Mouse (Mus musculus): ENCODE measurements around the gene Gbf1. TPM values are rescaled to one million over a fixed set of nuclear protein-coding genes. Genes with fewer than 3 reads are reported as not detected.
"Not testable (repeated sequence)": the region's sequence is repeated elsewhere in the genome, so short reads cannot be mapped to it uniquely, and the experiment has no call there.

Gene Gbf1
- polyA plus RNA-seq, 1 experiment from 2014 or later: 80.5 TPM

GRCm38 (mm10) chr19:46205680-46206079 lies 53.4 kb downstream of the Gbf1 start:
- Histone ChIP-seq H3K4me1 (0 out of 2 replicates have a peak, but pooled peaks cover 3% of the 10 kb centered on the region), H3K27me3 (no peaks in the 10 kb centered on the region), H3K9me3 (replicated peaks) (no peaks in the 10 kb centered on the region), H3K4me2 (replicated peaks) (no peak overlapping the region), H3K9ac (no peak overlapping the region), H3K27ac (no peak overlapping the region), H3K4me3 (no peak overlapping the region), H3K36me3 (no peaks in the 10 kb centered on the region)
- WGBS: 89% methylated on average over 6 of the region's 6 CpGs
- no peak for ATAC-seq (ENCODE audit: low FRiP score)

- Histone ChIP-seq H3K36me3 (no peaks in the 10 kb centered on the region), H3K27ac (no peak overlapping the region), H3K4me3 (no peak overlapping the region), H3K4me1 (peaks cover 12% of the 10 kb centered on the region; the same call in 1 of the 2 replicates), H3K4me2 (replicated peaks) (no peak overlapping the region), H3K9me3 (replicated peaks) (no peaks in the 10 kb centered on the region), H3K27me3 (no peaks in the 10 kb centered on the region), H3K9ac (no peak overlapping the region)
- ATAC-seq (ENCODE audit: low FRiP score): no peak
Measured at GRCm38 (mm10) chr19:46210951-46211350, 58.6 kb downstream of the Gbf1 start.

- Histone ChIP-seq H3K9ac (no peak overlapping the region), H3K9me3 (replicated peaks) (no peaks in the 10 kb centered on the region), H3K4me1 (peaks cover 9% of the 10 kb centered on the region; the same call in 1 of the 2 replicates), H3K27ac (no peak overlapping the region), H3K36me3 (no peaks in the 10 kb centered on the region), H3K4me3 (no peak overlapping the region), H3K4me2 (replicated peaks) (no peak overlapping the region), H3K27me3 (no peaks in the 10 kb centered on the region)
- 90% methylated on average over 5 of the region's 5 CpGs for whole genome bisulfite sequencing
- ATAC-seq (ENCODE audit: low FRiP score): no peak
Measured at GRCm38 (mm10) chr19:46214541-46214940, 62.2 kb downstream of the Gbf1 start.

- Histone ChIP-seq H3K9me3 (replicated peaks) (no peaks in the 10 kb centered on the region), H3K27me3 (no peaks in the 10 kb centered on the region), H3K4me1 (peaks cover 9% of the 10 kb centered on the region; the same call in 1 of the 2 replicates), H3K4me3 (no peak overlapping the region), H3K4me2 (replicated peaks) (no peak overlapping the region), H3K27ac (no peak overlapping the region), H3K9ac (no peak overlapping the region), H3K36me3 (no peaks in the 10 kb centered on the region)
- 38% methylated on average over 3 of the region's 3 CpGs for WGBS
- no peak for ATAC-seq (ENCODE audit: low FRiP score)
Measured at GRCm38 (mm10) chr19:46215401-46215800, 63.1 kb downstream of the Gbf1 start.

GRCm38 (mm10) chr19:46216716-46217115 lies 64.4 kb downstream of the Gbf1 start:
- no peak for ATAC-seq (ENCODE audit: low FRiP score)
- Histone ChIP-seq H3K9me3 (replicated peaks) (no peaks in the 10 kb centered on the region), H3K4me1 (peaks cover 9% of the 10 kb centered on the region; the same call in 1 of the 2 replicates), H3K27me3 (no peaks in the 10 kb centered on the region), H3K27ac (no peak overlapping the region), H3K4me3 (no peak overlapping the region), H3K36me3 (no peaks in the 10 kb centered on the region), H3K4me2 (replicated peaks) (no peak overlapping the region), H3K9ac (no peak overlapping the region)
- 78% methylated on average over 1 of the region's 1 CpGs for WGBS

- H3K27ac ChIP-seq; H3K36me3 ChIP-seq; H3K4me2 ChIP-seq (replicated peaks); H3K9me3 ChIP-seq (replicated peaks); ATAC-seq (ENCODE audit: low FRiP score); H3K9ac ChIP-seq; H3K4me1 ChIP-seq; H3K27me3 ChIP-seq; H3K4me3 ChIP-seq: not testable (repeated sequence)
Measured at GRCm38 (mm10) chr19:46217347-46217746, 65.0 kb downstream of the Gbf1 start.

GRCm38 (mm10) chr19:46220116-46220515 lies 67.8 kb downstream of the Gbf1 start:
- 0 out of 2 replicates have a peak, but pooled peaks cover 5% of the 10 kb centered on the region for H3K4me1 ChIP-seq
- H3K9ac ChIP-seq: no peak overlapping the region
- H3K36me3 ChIP-seq: no peaks in the 10 kb centered on the region
- H3K27ac ChIP-seq: no peak overlapping the region
- no peak overlapping the region for H3K4me3 ChIP-seq
- no peak for ATAC-seq (ENCODE audit: low FRiP score)
- H3K4me2 ChIP-seq (replicated peaks): no peak overlapping the region
- H3K9me3 ChIP-seq (replicated peaks): no peaks in the 10 kb centered on the region
- WGBS: 81% methylated on average over 5 of the region's 5 CpGs
- no peaks in the 10 kb centered on the region for H3K27me3 ChIP-seq

- Histone ChIP-seq H3K9ac (no peak overlapping the region), H3K4me2 (replicated peaks) (no peak overlapping the region), H3K36me3 (no peaks in the 10 kb centered on the region), H3K27ac (no peak overlapping the region), H3K4me3 (no peak overlapping the region), H3K27me3 (no peaks in the 10 kb centered on the region), H3K9me3 (replicated peaks) (no peaks in the 10 kb centered on the region), H3K4me1 (no peaks in the 10 kb centered on the region; the same call in 1 of the 2 replicates)
- no peak for ATAC-seq (ENCODE audit: low FRiP score)
- 76% methylated on average over 4 of the region's 4 CpGs for WGBS
Measured at GRCm38 (mm10) chr19:46223118-46223517, 70.8 kb downstream of the Gbf1 start.

GRCm38 (mm10) chr19:46224882-46225281 lies 72.6 kb downstream of the Gbf1 start:
- Histone ChIP-seq H3K4me1 (no peaks in the 10 kb centered on the region; the same call in 1 of the 2 replicates), H3K27ac (no peak overlapping the region), H3K4me3 (no peak overlapping the region), H3K9ac (no peak overlapping the region), H3K27me3 (no peaks in the 10 kb centered on the region), H3K36me3 (no peaks in the 10 kb centered on the region), H3K4me2 (replicated peaks) (no peak overlapping the region), H3K9me3 (replicated peaks) (no peaks in the 10 kb centered on the region)
- WGBS: 95% methylated on average over 2 of the region's 2 CpGs
- ATAC-seq (ENCODE audit: low FRiP score): no peak

GRCm38 (mm10) chr19:46225506-46225905 lies 73.2 kb downstream of the Gbf1 start:
- Histone ChIP-seq H3K9me3 (replicated peaks) (no peaks in the 10 kb centered on the region), H3K36me3 (no peaks in the 10 kb centered on the region), H3K9ac (no peak overlapping the region), H3K4me2 (replicated peaks) (no peak overlapping the region), H3K27ac (no peak overlapping the region), H3K4me1 (no peaks in the 10 kb centered on the region; the same call in 1 of the 2 replicates), H3K4me3 (no peak overlapping the region), H3K27me3 (no peaks in the 10 kb centered on the region)
- WGBS: 57% methylated on average over 4 of the region's 4 CpGs
- no peak for ATAC-seq (ENCODE audit: low FRiP score)

- ATAC-seq (ENCODE audit: low FRiP score): no peak
- Histone ChIP-seq H3K36me3 (no peaks in the 10 kb centered on the region), H3K27me3 (no peaks in the 10 kb centered on the region), H3K9ac (no peak overlapping the region), H3K27ac (no peak overlapping the region), H3K4me3 (no peak overlapping the region), H3K4me1 (no peaks in the 10 kb centered on the region; the same call in 1 of the 2 replicates), H3K9me3 (replicated peaks) (no peaks in the 10 kb centered on the region), H3K4me2 (replicated peaks) (no peak overlapping the region)
- 87% methylated on average over 3 of the region's 3 CpGs for WGBS
Measured at GRCm38 (mm10) chr19:46226295-46226694, 74.0 kb downstream of the Gbf1 start.

- Histone ChIP-seq H3K4me1 (no peaks in the 10 kb centered on the region; the same call in 1 of the 2 replicates), H3K9ac (no peak overlapping the region), H3K9me3 (replicated peaks) (no peaks in the 10 kb centered on the region), H3K4me2 (replicated peaks) (no peak overlapping the region), H3K4me3 (no peak overlapping the region), H3K27ac (no peak overlapping the region), H3K36me3 (no peaks in the 10 kb centered on the region), H3K27me3 (no peaks in the 10 kb centered on the region)
- ATAC-seq (ENCODE audit: low FRiP score): no peak
- WGBS: 95% methylated on average over 3 of the region's 3 CpGs
Measured at GRCm38 (mm10) chr19:46227300-46227699, 75.0 kb downstream of the Gbf1 start.

- Histone ChIP-seq H3K9me3 (replicated peaks) (no peaks in the 10 kb centered on the region), H3K9ac (no peak overlapping the region), H3K4me1 (no peaks in the 10 kb centered on the region), H3K27me3 (no peaks in the 10 kb centered on the region), H3K36me3 (no peaks in the 10 kb centered on the region), H3K27ac (no peak overlapping the region), H3K4me2 (replicated peaks) (no peak overlapping the region), H3K4me3 (no peak overlapping the region)
- ATAC-seq (ENCODE audit: low FRiP score): no peak
- WGBS: 87% methylated on average over 2 of the region's 2 CpGs
Measured at GRCm38 (mm10) chr19:46234450-46234849, 82.1 kb downstream of the Gbf1 start.
